Mouse (Mus musculus) cortical plate, adult 2 months (tissue): ENCODE measurements around the gene Nmnat2.

Experiments
- CTCF ChIP-seq: fragments of 200-500 bp; IDR thresholded peaks from 2 replicates; pipeline ENCODE4 v1.5.1; 2011; ENCODE audit warnings: mild to moderate bottlenecking, control low read depth, low read length; ENCODE audit not compliant: insufficient read depth; ENCODE audit errors: extremely low read depth
- POLR2A ChIP-seq: fragments of 200-500 bp; IDR thresholded peaks from 2 replicates; pipeline ENCODE4 v1.6.1; 2011; ENCODE audit warnings: mild to moderate bottlenecking, low read length, control low read depth; ENCODE audit not compliant: insufficient read depth; ENCODE audit errors: extremely low read depth

DNA sequence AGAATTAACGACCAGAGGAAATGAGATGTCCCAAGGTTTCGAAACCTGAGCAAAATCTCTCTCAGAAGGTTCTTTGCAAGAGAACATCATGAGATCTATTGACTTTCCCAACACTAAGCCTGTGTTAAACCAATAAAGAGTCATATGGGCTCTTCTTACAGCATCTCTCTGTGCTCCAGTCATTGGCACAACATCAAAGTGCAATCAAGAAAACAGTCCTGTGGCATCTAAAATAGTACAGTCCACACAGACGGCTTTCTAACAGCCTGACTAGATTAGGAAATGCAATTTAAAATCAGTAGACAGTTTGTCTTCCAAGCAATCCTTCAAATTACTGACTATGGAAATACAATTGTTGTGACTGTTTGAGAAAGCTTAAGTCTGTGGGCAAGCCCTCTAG is 32.2 kb downstream of the Nmnat2 start:
- TF ChIP-seq CTCF (no peak), POLR2A (no peak)
